Mouse (Mus musculus) cerebellum, adult 11 months (tissue): Measurements from ENCODE around the gene Hmgn2.
"Not testable (repeated sequence)": the region's sequence is repeated elsewhere in the genome, so short reads cannot be mapped to it uniquely, and the experiment has no call there.

Experiments
- DNase-seq: peaks from one replicate; pipeline ENCODE4 v3.0.0; 2022

Gene Hmgn2

DNA sequence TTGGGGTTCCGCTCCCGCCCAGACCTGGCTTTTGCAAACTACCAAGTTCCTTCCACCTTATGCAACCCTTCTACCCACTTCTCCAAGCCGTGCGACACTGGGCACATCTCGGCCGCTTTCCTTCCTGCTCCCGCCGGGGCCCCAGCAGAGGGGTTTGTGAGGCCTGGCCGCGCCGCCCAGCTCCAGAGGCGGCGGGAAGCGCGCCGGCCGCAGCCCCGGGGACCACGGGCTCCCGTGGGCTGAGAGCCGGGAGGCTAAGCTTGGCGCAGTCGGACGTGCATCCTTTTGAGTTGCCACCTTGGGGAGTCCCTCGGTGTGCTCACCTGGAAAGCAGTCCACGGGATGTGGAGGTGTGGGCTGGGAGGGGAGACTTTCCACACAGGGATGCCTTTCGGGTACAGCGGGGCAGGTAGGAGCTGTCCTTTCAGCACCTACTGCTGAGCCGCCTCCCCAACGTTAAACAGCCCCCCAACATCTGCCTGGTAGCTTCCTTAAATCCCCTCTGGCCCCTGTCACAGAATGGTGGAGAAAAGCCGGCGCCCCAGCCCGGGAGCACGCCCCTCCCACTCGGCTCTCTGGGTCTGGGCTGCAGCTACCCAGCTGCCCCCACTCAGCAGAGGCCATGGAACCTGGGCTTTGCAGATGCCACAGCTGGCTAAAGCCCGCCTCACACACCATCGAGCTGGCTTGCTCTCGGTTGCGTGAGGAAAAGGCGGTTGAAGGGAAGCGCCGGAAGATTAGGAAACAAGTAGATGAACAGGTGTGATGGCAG lies at the start of gene Hmgn2:
TSS of gene Hmgn2 (minus strand) at position 501 of the 772 bp plus-strand sequence.
- DNase-seq: peak; percentile 45

DNA sequence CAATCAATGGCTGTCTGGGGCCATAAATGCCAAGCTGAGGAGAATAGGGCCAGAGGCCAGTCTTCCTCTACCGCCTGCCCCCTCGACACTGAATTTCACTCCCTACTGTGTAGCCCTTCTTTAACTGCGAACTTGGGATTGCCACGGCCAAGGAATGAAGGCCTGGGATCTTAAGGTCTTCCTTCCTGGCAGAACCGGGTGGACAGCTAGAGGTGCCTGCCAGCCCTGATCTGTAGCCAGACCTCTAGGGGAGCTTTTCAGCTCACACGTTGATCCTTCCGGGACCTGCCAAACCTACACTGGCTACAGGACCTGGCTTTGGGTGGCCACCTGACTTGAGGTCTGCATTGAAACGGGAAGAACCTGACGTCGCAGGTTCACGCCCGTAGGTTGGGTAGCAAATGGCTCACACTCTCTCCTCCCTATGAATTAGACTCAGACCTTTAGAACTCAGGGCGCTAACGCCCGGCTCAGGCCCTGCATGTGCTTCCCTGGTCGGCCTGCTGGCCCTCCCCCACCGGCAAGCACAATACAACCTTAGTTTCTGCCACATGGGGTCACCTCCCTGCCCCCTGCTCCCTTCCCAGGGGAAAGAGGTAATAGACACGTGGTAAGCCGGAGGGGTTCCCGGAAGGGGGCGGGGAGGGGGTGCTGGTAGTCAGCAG lies 48.9 kb upstream of the Hmgn2 start:
- DNase-seq: no peak

DNA sequence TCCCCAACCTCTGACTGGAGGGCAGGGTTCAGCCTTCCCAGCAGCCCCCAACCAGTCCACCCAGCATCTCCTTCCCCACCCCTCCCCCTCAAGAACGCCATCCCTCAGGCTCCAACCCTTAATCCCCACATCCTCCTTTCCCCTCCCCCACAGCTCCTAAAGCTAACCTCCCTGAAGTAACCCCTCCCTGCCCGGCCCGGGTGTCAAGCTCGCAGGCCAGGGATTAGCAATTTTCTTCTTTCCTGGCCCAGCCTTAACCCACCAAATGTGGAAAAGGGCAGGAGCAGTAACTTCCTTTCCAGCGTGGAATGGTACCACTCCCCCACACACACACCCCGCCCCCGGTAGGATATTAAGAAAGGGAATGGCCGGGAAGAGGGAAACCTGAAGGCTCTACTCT lies 48.3 kb upstream of the Hmgn2 start:
- no peak for DNase-seq

DNA sequence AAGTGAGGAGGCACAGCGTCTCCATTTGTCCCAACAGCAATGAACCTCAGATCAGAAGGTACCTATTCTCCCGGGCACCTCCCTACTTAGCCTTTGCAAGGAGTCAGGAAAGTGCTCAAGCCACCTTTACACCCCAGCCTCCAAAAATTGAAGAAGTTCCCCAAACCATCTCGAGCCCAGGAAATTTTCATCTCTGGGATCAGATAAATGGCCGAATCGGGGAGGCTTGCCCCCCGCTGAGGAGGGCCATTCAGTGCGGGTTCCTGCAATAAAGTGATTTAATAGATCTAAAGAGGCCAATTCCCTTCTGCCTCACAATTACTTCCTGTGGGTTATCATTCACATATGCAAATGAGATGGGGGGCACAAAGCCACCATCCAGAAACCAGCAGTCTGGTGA lies 47.8 kb upstream of the Hmgn2 start:
- DNase-seq: no peak

DNA sequence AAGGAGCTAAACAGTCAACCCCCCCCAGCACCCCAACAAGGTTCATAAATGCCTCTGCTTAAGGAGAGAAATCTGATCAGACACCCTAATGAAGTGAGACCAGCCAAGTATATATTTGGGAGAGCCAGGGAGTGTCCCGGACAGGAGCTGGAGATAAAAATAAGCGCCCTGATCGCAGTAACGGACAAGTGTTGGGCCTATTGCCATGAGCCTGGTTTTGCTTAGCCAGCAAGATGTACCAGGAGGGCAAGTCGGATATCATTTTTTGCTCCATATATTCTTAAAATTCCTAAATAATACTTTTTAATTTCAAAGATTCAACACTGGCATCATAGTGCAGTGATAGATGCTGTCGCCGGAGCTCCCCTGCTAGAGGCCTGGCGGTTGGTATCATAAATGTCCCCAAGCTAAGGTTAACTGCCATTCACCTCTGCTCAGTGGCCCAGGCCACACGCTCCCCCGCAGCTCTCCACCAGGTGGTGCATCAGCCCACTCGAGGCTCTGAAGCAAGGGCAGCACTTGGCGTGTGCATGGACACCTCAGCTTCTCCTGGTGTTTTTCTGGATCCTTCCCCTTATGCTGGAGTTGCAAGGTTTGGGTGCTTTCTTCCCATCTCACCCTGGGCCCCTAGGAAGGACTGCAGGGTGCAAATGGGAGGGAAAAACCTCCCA lies 44.5 kb upstream of the Hmgn2 start:
- no peak for DNase-seq

DNA sequence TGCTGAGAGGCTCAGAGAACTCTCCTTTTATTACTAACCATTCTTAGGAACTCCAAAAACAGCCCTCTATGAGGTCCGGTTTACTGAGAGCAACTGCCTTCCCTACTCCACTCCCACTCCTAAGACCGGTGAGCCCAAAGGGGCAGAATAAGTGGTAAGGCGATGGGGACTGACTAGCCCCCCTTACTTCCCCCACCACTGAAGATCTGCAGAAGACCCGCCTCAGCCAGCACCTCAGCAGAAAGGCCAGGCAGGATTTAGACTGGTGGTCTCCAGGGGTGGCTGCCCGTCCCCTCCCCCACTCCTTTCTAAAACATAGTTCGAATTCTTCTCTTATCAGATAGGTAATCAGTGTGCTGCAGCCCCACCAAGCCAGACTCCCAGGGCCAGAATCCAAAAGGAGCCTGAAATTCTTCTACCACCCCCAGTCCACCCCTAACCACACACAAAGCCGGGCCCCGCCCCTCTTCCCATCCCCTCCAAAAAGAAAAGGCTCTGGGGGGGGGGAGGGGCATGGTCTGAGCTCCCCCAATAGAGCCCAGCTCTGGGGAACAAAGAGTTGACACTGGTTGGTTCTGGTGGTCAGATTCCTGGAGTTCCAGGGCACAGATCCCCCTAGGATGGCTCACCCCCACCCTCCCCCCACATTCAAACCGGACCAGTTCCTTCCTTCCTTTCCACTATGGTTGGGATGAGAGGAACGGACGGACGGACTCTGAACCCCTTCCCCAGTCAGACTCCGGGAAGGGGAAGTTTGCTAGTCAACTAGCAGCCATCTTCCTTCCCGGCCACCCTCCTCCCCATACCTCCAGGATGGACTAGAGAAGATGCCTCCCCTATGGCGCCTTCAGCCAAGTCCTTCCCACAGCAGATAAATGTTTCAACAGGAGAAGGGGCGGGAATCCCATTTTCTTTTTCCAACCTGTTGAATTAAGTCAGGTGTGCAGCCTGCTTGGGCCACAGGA lies 43.3 kb upstream of the Hmgn2 start:
- no peak for DNase-seq

DNA sequence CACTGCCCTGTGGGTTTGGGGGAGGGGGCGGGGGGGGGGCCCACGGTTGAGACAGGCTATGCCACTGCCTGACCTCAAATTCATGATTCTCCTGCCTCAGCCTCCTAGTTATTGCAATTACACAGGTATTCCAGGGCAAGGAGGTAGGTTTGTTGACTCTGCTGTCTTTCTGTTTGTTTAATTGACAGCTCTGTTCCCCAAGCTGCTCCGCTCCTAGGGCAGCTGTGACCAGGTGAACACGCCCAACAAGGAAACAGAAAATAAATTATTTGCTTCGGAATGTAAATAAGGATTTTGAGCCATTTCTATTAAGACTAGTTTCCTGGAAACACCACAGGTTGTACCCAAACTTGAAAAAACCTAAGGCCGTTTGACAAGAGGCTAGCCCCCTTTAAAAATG lies 41.3 kb upstream of the Hmgn2 start:
- no peak for DNase-seq

DNA sequence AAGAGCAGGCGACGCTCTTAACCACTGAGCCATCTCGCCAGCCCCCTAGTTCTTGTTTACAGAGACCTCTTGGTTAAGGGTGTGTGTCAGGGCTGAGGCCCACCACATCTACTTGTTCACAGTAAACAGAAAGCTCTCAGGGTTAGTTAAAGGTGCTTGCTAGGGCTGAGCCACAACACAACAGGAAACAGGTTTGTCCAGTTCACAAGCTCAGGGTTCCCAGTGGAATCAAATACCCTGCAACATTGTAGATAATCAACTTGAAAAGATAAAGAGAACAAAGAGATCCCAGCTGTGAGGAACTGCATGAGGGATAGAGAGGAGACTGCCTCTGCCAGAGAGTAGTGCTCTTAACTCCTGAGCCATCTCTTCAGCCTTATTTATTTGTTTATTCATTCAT lies 38.4 kb upstream of the Hmgn2 start:
- DNase-seq: no peak

DNA sequence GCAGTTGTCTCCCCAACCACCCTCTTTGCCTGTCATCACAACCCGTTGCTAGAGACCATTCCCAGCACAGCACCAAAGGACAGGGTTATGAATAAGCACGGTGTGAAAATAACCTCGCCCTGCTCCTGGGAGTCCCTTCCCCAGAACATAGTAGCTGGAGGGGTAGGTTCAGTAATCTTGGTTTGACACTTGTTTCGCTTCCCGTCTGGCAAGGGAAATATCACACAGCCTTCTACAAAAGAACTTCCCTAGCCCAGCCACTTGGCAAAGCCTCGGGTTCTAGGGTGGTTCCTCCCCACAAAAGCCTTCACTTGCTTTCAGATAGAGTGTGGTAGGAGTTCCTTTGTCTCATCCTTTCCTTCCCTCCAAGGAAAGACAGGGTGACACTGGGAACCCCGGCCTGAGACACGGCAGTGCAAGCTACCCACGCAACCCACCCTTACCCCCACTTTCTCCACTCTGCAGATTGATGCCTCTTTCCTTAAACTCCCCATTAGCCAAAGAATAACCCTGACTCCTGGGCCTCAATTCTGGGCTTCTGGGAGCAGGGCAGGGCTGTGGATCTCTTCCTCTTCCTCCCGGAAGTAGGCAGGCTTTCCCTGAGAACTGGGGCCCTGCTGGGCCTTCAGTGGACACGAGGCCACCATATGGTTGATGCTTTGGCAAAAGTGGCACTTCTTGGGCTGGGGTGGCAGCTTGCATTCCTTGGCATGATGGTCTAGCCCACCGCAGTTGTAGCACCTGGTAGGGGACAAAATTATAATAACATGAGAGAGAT lies 37.3 kb upstream of the Hmgn2 start:
- no peak for DNase-seq

DNA sequence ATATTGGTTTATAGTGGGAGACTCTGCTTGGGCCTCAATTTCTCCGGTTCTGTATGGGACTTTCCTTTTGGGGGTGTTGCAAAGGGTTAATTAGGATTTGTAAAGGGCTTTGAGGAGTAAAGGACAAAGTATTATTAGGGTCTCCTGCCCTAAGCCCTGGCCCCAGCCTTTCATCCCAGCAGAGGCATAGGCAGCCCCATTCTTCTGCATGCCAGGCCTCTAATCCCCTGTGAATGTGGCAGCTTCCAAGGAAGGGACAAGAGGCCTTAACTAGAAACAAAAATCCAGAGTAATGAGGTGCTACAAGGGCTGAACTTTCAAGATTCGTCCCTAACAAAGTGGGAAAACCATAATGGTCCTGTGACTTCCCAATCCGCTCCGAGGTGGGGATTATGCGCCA lies 34.5 kb upstream of the Hmgn2 start:
- DNase-seq: no peak

DNA sequence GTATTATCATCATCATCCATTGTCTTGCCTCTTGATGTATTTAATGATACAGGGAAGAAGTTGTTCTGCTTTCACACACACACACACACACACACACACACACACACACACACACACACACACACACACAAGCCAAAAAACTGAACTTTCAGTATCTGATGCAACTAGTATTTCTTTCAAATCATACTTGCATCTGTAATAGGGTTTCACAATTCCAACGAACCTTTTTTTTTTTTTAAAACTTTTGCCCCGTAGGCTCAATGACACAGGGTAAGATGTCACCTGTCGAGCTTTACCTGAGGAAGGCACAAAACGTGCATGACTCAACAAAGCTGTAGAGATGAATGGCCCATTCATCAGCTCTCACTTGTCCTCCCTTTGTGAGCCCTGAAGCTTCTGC lies 33.8 kb upstream of the Hmgn2 start:
- DNase-seq: no peak

DNA sequence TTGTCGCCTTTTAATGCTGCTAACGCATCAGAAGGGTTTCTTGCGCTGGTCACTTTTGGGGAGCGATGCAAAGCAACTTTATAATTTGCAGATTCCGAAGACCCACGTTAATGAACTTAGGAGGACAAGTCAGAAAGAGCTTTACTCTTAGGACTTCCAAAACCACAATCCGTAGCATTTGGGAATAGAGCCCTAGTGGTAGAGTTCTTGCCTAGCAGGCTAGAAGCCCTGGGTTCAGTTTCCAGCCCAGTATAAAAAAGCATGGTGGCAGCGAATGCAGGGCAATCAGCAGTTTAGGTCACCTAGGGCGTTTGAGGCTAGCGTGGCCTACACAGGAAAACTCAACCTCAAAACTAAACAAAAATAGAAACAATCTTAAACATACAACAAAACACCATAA lies 33.3 kb upstream of the Hmgn2 start:
- no peak for DNase-seq

DNA sequence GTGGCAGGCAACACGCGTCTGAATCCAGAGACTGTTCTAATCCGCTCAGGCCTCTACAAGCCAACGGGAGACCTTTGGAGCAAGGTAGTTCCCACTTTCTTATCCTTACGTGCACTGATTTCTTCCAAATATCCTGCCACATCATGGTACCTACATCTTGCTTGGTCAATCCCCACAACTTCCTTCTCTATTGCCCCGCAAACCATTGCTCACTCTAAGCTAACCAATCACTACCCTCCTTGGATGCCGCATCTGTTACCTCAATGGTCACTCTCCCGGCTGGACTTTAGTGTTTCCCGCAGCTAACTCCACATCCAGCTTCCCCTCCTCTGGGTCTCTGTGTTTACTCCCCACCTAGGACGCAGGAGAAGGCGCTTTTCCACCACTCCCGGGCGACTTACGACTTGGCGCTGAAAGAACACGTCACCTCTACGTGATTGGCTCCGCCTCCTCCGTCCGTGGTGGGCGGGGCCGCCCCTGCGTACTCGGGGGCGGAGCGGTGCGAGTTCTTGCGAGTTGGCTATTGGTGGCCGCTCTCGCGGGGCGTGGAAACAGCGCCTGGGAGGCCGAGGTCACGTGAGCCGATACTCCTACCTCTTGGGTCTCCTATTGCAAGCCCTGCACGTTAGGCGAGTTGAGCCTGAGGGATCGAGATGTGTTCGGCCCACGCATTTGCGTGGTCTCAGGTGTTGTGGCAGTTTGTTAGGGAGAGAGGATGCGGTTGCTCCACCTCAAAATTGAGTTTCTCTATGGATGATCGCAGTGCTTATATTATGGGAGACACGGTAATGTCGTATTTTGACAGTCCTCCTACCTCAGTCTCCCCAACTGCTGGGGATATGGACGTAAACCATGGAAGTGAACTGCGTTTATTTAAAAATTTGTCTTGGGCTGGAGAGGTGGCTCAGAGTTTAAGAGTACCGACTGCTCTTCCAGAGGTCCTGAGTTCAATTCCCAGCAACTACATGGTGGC lies 32.3 kb upstream of the Hmgn2 start, which contains the start of gene Dhdds:
TSS of gene Dhdds (minus strand) at position 453 of the 973 bp plus-strand sequence.
- DNase-seq: peak; percentile 95

DNA sequence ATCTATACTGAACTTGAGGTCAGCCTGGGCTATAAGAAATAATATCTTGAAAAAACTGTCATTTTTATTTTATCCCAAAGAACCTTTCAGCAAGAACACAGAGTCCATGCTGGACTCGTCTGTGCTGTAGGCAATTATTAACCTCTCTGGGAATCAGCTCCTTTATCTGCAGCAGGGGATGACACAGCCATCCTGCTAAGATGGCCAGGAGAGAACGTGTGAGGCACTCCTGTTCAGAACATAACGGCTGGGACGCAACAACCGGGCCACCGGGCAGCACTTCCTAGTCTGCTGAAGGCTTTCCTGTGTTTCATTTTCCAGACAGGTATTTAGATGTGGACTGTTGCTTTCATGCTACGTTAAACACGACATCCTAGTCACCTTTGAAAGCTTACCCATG lies 26.2 kb upstream of the Hmgn2 start:
- DNase-seq: no peak

DNA sequence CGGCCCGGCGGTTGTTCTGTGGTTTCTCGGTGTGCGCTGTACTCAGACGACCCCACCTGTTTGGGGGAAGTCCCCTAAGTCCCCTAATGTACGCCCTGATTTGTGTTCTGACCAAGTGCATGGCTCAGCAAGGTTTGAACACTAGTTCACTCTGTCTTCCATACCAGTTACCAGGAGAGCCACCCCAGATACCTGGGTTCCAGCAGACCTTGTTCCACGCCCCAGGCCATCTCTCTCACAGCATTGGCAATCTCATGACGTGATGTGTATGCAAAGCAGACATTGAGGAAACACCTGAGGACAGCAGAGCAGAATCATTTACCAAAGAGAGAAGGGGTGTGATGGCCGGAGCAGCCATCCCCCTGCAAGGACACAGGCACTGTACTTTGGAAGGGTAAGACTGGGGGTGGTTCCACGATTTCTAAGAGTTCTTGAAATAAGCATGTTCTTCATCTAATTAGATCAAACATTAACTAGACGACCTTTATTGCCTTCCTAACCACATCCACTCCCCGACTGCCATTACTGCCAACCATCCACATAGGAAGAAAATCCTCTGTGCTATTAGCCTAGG lies 22.7 kb upstream of the Hmgn2 start:
- DNase-seq: no peak

DNA sequence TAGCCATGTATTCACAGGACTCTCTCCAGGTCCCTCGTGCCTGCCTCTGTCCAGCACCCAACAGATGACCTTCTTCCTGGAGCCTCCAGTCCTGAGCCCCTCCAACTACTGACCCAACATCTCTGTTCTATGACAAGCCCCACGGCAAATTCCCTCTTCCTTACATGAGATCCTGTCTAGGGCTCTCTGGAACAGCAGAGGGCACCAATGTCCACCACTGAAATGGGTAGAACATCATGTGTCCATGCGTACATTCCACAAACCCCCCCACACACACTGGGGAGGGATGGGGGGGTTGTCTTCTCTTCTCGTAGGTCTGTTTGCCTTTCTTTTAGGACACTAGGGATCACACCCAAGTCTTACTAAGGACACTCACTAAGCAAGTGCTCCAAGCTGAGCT lies 21.6 kb upstream of the Hmgn2 start:
- no peak for DNase-seq

DNA sequence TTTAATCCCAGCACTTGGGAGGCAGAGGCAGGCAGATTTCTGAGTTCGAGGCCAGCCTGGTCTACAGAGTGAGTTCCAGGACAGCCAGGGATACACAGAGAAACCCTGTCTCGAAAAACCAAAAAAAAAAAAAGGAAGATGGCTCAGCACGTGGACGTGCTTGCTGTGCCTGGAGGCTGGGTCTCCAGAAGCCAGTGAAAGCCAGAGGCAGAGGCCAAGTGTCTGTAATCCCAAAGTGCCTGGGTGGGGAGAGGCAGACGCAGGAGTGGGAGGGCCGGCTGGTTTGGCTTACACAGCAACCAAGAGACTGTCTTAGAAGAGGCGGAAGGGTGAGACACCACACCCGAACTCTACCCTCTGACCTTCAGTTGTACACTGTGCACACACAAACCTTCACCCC lies 19.8 kb upstream of the Hmgn2 start:
- not testable (repeated sequence) for DNase-seq

DNA sequence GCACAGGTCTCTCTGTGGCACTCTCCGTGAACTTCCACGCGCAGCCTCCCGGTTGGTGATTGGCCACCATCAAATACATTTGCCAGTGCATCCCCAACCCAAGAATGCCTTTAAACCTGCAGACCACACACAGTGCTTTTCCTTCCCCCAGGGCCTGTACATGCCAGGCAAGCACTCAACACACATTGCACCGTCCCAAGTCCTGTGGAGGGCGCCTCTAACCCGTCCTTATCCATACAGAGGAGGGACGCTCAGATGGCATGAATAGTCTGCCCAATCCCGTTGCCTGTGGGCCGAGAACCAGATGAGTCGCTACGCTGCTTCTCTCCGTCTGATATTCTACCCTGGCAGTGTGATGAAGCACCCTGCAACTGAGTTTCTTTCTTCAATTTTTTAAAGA lies 14.5 kb upstream of the Hmgn2 start:
- DNase-seq: no peak

DNA sequence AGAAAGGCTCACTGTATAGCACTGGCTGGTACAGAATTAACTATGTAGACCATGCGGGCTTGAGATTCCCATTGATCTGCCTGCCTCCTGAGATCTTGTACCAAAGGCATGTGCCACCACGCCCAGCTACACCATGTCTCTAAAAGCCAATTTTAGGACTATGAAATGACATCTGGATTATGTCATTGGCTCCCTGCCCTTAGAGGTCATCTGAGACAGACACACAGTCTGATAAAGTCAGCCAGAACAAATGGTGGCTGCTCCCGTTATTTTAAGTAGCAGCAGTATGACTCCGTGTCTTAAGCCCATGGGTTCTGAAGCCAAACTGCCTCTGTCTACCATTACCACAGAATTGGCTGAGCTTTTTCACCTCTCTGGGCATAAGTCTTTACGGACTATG lies 12.0 kb upstream of the Hmgn2 start:
- DNase-seq: no peak

DNA sequence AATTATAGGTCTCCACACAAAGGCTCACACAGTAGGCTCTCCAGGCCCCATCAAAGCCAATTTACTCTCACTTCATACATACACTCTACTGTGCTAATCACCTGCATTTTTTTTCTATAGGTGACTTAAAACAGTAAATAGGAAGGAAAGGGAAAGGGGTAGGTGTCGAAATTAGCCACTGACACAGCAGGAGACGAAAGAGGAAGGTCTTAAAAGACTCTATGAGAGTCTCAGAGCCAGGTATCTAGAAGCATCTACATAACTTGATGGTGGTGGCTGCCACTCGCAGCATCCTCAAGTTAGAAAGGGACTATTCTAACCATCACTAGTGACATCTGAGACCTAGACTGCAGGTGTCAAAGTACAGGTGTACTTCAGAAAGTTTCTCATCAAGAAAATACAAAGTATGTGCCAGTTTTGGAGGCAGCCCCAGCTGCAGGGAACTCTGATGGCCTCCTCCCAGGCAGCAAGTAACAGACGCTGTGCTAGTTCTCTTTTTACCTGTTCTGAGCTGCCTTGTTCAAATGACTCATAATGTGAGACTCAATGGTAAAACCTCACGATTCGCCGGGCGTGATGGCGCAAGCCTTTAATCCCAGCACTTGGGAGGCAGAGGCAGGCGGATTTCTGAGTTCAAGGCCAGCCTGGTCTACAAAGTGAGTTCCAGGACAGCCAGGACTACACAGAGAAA lies 9.7 kb upstream of the Hmgn2 start:
- DNase-seq: no peak
